Mouse (Mus musculus): ENCODE measurements around the gene Apobec4. TPM values are rescaled to one million over a fixed set of nuclear protein-coding genes. Genes with fewer than 3 reads are reported as not detected.

Gene Apobec4
- polyA plus RNA-seq, 1 experiment from 2014 or later, result 0.27 TPM

- no peaks in the 10 kb centered on the region for H3K27me3 ChIP-seq (replicated peaks; ENCODE audit: control insufficient read depth, insufficient read depth, low read length)
- no peaks in the 10 kb centered on the region for H3K36me3 ChIP-seq (ENCODE audit: control insufficient read depth, insufficient read depth)
- no peaks in the 10 kb centered on the region for H3K9me3 ChIP-seq (ENCODE audit: control insufficient read depth, low read length)
- no peak overlapping the region for H3K9ac ChIP-seq (replicated peaks; ENCODE audit: low read depth, low read length)
- WGBS, result 63% methylated on average over 6 of the region's 6 CpGs
- no peak for ATAC-seq
- peaks cover 2% of the 10 kb centered on the region; the same call in 1 of the 2 replicates for H3K4me1 ChIP-seq (replicated peaks; ENCODE audit: control insufficient read depth, insufficient read depth, low read length)
- H3K4me2 ChIP-seq (ENCODE audit: low read length), result no peak overlapping the region
- no peak overlapping the region for H3K4me3 ChIP-seq (replicated peaks; ENCODE audit: low read length)
- H3K27ac ChIP-seq (ENCODE audit: low read length), result no peak overlapping the region
These were observed 32.2 kb upstream of the Apobec4 start for GRCm38 (mm10) chr1:152718200-152718599.

GRCm38 (mm10) chr1:152720969-152721368 is 29.4 kb upstream of the Apobec4 start:
- no peaks in the 10 kb centered on the region for H3K27me3 ChIP-seq (replicated peaks; ENCODE audit: control insufficient read depth, insufficient read depth, low read length)
- no peaks in the 10 kb centered on the region for H3K9me3 ChIP-seq (ENCODE audit: control insufficient read depth, low read length)
- 90% methylated on average over 4 of the region's 4 CpGs for WGBS
- H3K4me2 ChIP-seq (ENCODE audit: low read length), result no peak overlapping the region
- no peaks in the 10 kb centered on the region for H3K36me3 ChIP-seq (ENCODE audit: control insufficient read depth, insufficient read depth)
- no peak overlapping the region for H3K27ac ChIP-seq (ENCODE audit: low read length)
- H3K4me3 ChIP-seq (replicated peaks; ENCODE audit: low read length), result no peak overlapping the region
- no peak overlapping the region for H3K9ac ChIP-seq (replicated peaks; ENCODE audit: low read depth, low read length)
- H3K4me1 ChIP-seq (replicated peaks; ENCODE audit: control insufficient read depth, insufficient read depth, low read length), result no peaks in the 10 kb centered on the region; the same call in 1 of the 2 replicates
- no peak for ATAC-seq

- Histone ChIP-seq H3K27me3 (replicated peaks; ENCODE audit: control insufficient read depth, insufficient read depth, low read length) (no peaks in the 10 kb centered on the region), H3K4me2 (ENCODE audit: low read length) (no peak overlapping the region), H3K9me3 (ENCODE audit: control insufficient read depth, low read length) (no peaks in the 10 kb centered on the region), H3K9ac (replicated peaks; ENCODE audit: low read depth, low read length) (no peak overlapping the region), H3K36me3 (ENCODE audit: control insufficient read depth, insufficient read depth) (no peaks in the 10 kb centered on the region), H3K4me3 (replicated peaks; ENCODE audit: low read length) (no peak overlapping the region), H3K27ac (ENCODE audit: low read length) (no peak overlapping the region), H3K4me1 (replicated peaks; ENCODE audit: control insufficient read depth, insufficient read depth, low read length) (no peaks in the 10 kb centered on the region; the same call in 1 of the 2 replicates)
- 81% methylated on average over 11 of the region's 11 CpGs for WGBS
- no peak for ATAC-seq
These were observed 28.7 kb upstream of the Apobec4 start for GRCm38 (mm10) chr1:152721535-152722198.

DNA sequence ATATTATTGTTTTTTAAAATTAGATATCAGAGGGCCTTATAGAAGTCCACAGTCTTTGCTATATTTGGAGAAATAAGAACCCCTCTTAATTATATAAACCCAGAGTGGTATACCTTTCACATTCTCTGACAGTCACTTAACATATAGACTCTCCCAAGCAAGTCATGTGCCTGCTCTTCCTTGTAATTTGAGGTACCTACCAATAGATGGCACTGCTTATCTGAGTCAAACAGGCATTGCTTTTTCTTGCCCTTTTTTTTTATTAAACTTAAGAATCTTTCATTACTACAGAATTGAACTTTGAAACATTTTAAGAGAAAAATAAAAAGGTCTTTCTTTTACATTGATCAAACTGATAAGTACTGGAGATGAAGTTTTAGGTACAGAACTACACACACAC is 26.1 kb upstream of the Apobec4 start:
- Histone ChIP-seq H3K9me3 (ENCODE audit: control insufficient read depth, low read length) (no peaks in the 10 kb centered on the region), H3K4me1 (replicated peaks; ENCODE audit: control insufficient read depth, insufficient read depth, low read length) (no peaks in the 10 kb centered on the region), H3K27ac (ENCODE audit: low read length) (no peak overlapping the region), H3K36me3 (ENCODE audit: control insufficient read depth, insufficient read depth) (no peaks in the 10 kb centered on the region), H3K4me2 (ENCODE audit: low read length) (no peak overlapping the region), H3K27me3 (replicated peaks; ENCODE audit: control insufficient read depth, insufficient read depth, low read length) (no peaks in the 10 kb centered on the region), H3K9ac (replicated peaks; ENCODE audit: low read depth, low read length) (no peak overlapping the region), H3K4me3 (replicated peaks; ENCODE audit: low read length) (no peak overlapping the region)
- no peak for ATAC-seq

DNA sequence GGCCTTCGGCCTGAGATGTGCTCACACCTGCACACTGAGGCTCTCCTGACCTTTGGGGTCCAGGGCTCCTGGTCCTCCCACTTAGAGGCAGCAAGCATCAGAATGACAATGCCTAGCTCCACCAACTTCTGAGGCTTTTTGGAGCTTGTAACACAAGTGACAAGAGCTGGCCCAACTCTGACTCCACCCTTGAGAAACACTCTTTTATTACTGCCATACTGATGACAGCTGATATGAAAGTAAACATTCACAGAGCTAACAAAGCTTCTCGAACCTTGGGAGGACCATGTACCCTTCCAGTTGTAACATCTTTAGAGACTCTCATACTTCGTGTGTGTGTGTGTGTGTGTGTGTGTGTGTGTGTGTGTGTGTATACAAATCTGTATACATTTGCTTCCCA is 24.3 kb upstream of the Apobec4 start:
- Histone ChIP-seq H3K4me1 (replicated peaks; ENCODE audit: control insufficient read depth, insufficient read depth, low read length) (no peaks in the 10 kb centered on the region), H3K9ac (replicated peaks; ENCODE audit: low read depth, low read length) (no peak overlapping the region), H3K4me2 (ENCODE audit: low read length) (no peak overlapping the region), H3K4me3 (replicated peaks; ENCODE audit: low read length) (no peak overlapping the region), H3K36me3 (ENCODE audit: control insufficient read depth, insufficient read depth) (no peaks in the 10 kb centered on the region), H3K9me3 (ENCODE audit: control insufficient read depth, low read length) (no peaks in the 10 kb centered on the region), H3K27ac (ENCODE audit: low read length) (no peak overlapping the region), H3K27me3 (replicated peaks; ENCODE audit: control insufficient read depth, insufficient read depth, low read length) (no peaks in the 10 kb centered on the region)
- 84% methylated on average over 3 of the region's 3 CpGs for WGBS
- ATAC-seq, result no peak

GRCm38 (mm10) chr1:152727604-152728236 is 22.6 kb upstream of the Apobec4 start:
- no peaks in the 10 kb centered on the region for H3K27me3 ChIP-seq (replicated peaks; ENCODE audit: control insufficient read depth, insufficient read depth, low read length)
- H3K4me1 ChIP-seq (replicated peaks; ENCODE audit: control insufficient read depth, insufficient read depth, low read length), result no peaks in the 10 kb centered on the region
- no peak for ATAC-seq
- H3K27ac ChIP-seq (ENCODE audit: low read length), result no peak overlapping the region
- H3K9me3 ChIP-seq (ENCODE audit: control insufficient read depth, low read length), result no peaks in the 10 kb centered on the region
- H3K36me3 ChIP-seq (ENCODE audit: control insufficient read depth, insufficient read depth), result no peaks in the 10 kb centered on the region
- no peak overlapping the region for H3K4me2 ChIP-seq (ENCODE audit: low read length)
- WGBS, result 66% methylated on average over 4 of the region's 5 CpGs
- no peak overlapping the region for H3K4me3 ChIP-seq (replicated peaks; ENCODE audit: low read length)
- H3K9ac ChIP-seq (replicated peaks; ENCODE audit: low read depth, low read length), result no peak overlapping the region

- ATAC-seq, result no peak
- 93% methylated on average over 9 of the region's 9 CpGs for WGBS
- H3K4me2 ChIP-seq (ENCODE audit: low read length), result no peak overlapping the region
- H3K27me3 ChIP-seq (replicated peaks; ENCODE audit: control insufficient read depth, insufficient read depth, low read length), result no peaks in the 10 kb centered on the region
- H3K36me3 ChIP-seq (ENCODE audit: control insufficient read depth, insufficient read depth), result no peaks in the 10 kb centered on the region
- no peak overlapping the region for H3K27ac ChIP-seq (ENCODE audit: low read length)
- H3K4me3 ChIP-seq (replicated peaks; ENCODE audit: low read length), result no peak overlapping the region
- H3K4me1 ChIP-seq (replicated peaks; ENCODE audit: control insufficient read depth, insufficient read depth, low read length), result no peaks in the 10 kb centered on the region
- no peak overlapping the region for H3K9ac ChIP-seq (replicated peaks; ENCODE audit: low read depth, low read length)
- H3K9me3 ChIP-seq (ENCODE audit: control insufficient read depth, low read length), result no peaks in the 10 kb centered on the region
These were observed 11.6 kb upstream of the Apobec4 start for GRCm38 (mm10) chr1:152738793-152739192.

DNA sequence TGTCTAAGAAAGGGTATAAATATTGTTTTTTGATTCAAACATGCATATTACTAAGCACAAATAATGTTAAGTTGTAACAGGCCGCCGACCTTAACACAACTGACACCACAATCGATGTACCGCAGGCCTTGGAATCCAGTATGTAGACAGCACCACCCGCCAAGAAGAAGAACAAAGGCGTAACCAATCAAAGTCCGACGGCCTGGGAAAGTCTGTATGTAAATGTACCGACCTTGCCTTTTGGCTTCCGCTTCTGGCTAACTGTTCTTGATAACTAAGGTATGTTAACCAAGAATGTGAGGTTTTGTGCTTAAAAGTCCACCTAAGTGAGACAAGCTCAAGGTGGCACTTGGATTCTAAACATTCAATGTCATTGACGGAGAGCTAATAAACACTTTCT is 11.0 kb upstream of the Apobec4 start:
- Histone ChIP-seq H3K4me3 (replicated peaks; ENCODE audit: low read length) (no peak overlapping the region), H3K4me2 (ENCODE audit: low read length) (no peak overlapping the region), H3K36me3 (ENCODE audit: control insufficient read depth, insufficient read depth) (no peaks in the 10 kb centered on the region), H3K27me3 (replicated peaks; ENCODE audit: control insufficient read depth, insufficient read depth, low read length) (no peaks in the 10 kb centered on the region), H3K9ac (replicated peaks; ENCODE audit: low read depth, low read length) (no peak overlapping the region), H3K4me1 (replicated peaks; ENCODE audit: control insufficient read depth, insufficient read depth, low read length) (no peaks in the 10 kb centered on the region), H3K27ac (ENCODE audit: low read length) (no peak overlapping the region), H3K9me3 (ENCODE audit: control insufficient read depth, low read length) (no peaks in the 10 kb centered on the region)
- no peak for ATAC-seq
- WGBS, result 93% methylated on average over 11 of the region's 11 CpGs

- 66% methylated on average over 15 of the region's 15 CpGs for WGBS
These were observed 7.1 kb upstream of the Apobec4 start for GRCm38 (mm10) chr1:152743095-152743826.

More at GRCm38 (mm10) chr1:152743095-152743826, 7.1 kb upstream of the Apobec4 start:
- H3K9me3 ChIP-seq (ENCODE audit: control insufficient read depth, low read length), result no peaks in the 10 kb centered on the region
- no peak overlapping the region for H3K27ac ChIP-seq (ENCODE audit: low read length)
- H3K4me1 ChIP-seq (replicated peaks; ENCODE audit: control insufficient read depth, insufficient read depth, low read length), result no peaks in the 10 kb centered on the region
- H3K27me3 ChIP-seq (replicated peaks; ENCODE audit: control insufficient read depth, insufficient read depth, low read length), result no peaks in the 10 kb centered on the region
- no peak overlapping the region for H3K4me3 ChIP-seq (replicated peaks; ENCODE audit: low read length)
- no peak for ATAC-seq
- no peak overlapping the region for H3K9ac ChIP-seq (replicated peaks; ENCODE audit: low read depth, low read length)
- no peaks in the 10 kb centered on the region for H3K36me3 ChIP-seq (ENCODE audit: control insufficient read depth, insufficient read depth)
- H3K4me2 ChIP-seq (ENCODE audit: low read length), result no peak overlapping the region
